Mouse (Mus musculus): Measurements from ENCODE around the gene Cpm. TPM values are rescaled to one million over a fixed set of nuclear protein-coding genes. Genes with fewer than 3 reads are reported as not detected.
"Not testable (repeated sequence)": the region's sequence is repeated elsewhere in the genome, so short reads cannot be mapped to it uniquely, and the experiment has no call there.

The Cpm gene
- total and polyA plus RNA-seq, 3 experiments = 2.8 to 4.0 (median 3.5) TPM

DNA sequence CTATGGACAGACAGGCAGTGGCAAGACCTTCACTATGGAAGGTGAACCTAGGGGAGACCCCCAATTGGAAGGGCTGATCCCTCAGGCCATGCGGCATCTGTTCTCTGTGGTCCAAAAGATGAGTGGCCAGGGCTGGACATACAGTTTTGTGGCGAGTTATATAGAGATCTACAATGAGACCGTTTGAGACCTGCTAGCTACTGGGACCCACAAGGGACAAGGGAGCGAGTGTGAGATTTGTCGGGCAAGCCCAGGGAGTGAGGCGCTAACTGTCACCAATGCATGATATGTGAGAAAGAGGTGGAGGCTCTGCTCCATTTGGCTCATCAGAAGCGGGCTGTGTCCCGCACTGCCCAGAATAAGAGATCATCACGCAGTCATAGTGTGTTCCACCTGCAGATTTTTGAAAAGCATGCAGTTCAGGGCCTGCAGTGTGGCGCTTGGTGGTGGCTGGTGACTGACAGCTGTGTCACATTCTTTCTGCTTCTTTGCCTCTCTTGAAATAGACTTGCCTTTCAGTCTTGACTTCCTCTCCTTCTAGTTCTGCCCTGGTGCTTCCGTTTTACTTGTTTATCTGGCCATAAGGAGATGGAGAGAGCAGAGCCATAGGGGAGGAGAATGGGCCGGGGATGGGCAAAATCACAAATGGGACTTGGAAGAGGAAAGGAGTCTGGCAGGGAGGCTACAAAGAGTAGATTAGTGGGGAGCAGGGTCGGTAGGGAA lies 33.7 kb upstream of the Cpm start:
- Histone ChIP-seq H3K27ac (no peak overlapping the region), H3K4me1 (ENCODE audit: control insufficient read depth, insufficient read depth, low read length) (no peaks in the 10 kb centered on the region), H3K9ac (ENCODE audit: low read depth, low read length) (no peak overlapping the region), H3K36me3 (ENCODE audit: control insufficient read depth, insufficient read depth, low read length) (no peaks in the 10 kb centered on the region), H3K27me3 (ENCODE audit: control insufficient read depth, insufficient read depth, low read length) (no peaks in the 10 kb centered on the region), H3K4me3 (no peak overlapping the region), H3K79me2 (replicated peaks; ENCODE audit: control insufficient read depth, insufficient read depth, low read length) (no peaks in the 10 kb centered on the region)
- peak in 1 of 2 experiments; percentile 13 for DNase-seq
- intact Hi-C loops (cut with DNase I) = no loop called here
- TF ChIP-seq POLR2A (IDR thresholded peaks at IDR 0.05; ENCODE audit: insufficient read depth, low read depth, low read length) = no peak
- TF ChIP-seq CTCF (IDR thresholded peaks at IDR 0.05) = no peak
- TF ChIP-seq EP300 (IDR thresholded peaks at IDR 0.05; ENCODE audit: insufficient read depth, low read depth, low read length) = no peak
- WGBS = 62% methylated on average over 13 of the region's 13 CpGs

DNA sequence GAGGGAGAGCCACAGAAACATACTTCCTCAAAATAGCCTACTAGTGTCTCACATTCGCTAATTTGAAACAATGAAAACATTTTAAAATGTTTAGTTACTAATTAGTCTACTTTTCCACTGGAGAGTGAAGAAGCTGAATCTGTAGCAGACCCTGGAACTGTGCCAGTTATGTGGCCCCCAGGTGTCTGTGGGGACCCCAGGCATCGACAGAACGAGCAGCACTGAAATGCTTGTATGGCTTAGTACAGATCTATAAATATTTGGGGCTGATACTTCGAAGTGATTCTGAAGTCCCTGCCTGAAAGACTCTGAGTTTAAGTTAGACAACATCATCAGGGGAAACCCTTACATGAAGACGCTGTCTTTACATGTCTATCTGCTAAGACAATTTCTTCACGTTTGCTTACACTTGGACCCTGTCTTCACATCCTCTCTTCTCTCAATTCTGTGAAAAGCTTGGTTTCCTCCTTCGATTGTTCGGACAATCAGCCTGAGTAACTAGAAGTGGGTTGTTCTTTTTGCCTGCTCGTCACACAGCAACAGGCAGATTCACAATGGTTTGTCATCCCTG lies 33.0 kb upstream of the Cpm start:
- Histone ChIP-seq H3K27ac (no peak overlapping the region), H3K4me3 (no peak overlapping the region), H3K9ac (ENCODE audit: low read depth, low read length) (no peak overlapping the region), H3K36me3 (ENCODE audit: control insufficient read depth, insufficient read depth, low read length) (no peaks in the 10 kb centered on the region), H3K79me2 (replicated peaks; ENCODE audit: control insufficient read depth, insufficient read depth, low read length) (no peaks in the 10 kb centered on the region), H3K27me3 (ENCODE audit: control insufficient read depth, insufficient read depth, low read length) (no peaks in the 10 kb centered on the region), H3K4me1 (ENCODE audit: control insufficient read depth, insufficient read depth, low read length) (no peaks in the 10 kb centered on the region)
- intact Hi-C loops (cut with DNase I) = no loop called here
- TF ChIP-seq POLR2A (IDR thresholded peaks at IDR 0.05; ENCODE audit: insufficient read depth, low read depth, low read length) = no peak
- TF ChIP-seq CTCF (IDR thresholded peaks at IDR 0.05) = no peak
- no peak for TF ChIP-seq EP300 (IDR thresholded peaks at IDR 0.05; ENCODE audit: insufficient read depth, low read depth, low read length)
- no peak for DNase-seq
- 63% methylated on average over 9 of the region's 9 CpGs for WGBS

DNA sequence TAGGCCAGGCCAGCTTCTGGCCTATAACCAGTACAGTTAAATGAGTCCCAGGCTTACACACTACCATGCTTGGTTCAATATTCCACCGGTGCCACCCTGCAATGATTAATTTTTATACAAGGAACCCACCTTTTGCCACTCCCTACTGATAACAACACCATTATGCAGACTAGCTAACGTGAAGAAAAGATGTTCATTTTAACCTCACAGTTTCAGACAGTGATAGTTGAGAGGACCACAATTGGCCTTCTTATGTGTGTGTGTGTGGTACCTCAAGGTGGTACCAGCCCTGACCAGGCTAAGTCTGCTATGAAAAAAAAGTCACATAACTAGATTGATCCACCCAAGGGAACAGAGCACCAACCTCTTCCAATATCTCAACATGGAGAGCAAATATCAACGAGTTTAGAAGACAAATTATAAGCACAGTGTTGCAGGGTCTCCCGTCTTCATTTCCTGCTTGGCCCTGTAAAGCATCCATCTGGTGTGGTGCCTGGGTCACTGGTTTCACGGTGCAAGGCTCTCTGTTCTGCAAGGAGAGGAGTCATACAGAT lies 32.5 kb upstream of the Cpm start:
- no peaks in the 10 kb centered on the region for H3K4me1 ChIP-seq (ENCODE audit: control insufficient read depth, insufficient read depth, low read length)
- no peak overlapping the region for H3K27ac ChIP-seq
- WGBS = 72% methylated on average over 5 of the region's 5 CpGs
- H3K27me3 ChIP-seq (ENCODE audit: control insufficient read depth, insufficient read depth, low read length) = no peaks in the 10 kb centered on the region
- no peak for DNase-seq
- no peak overlapping the region for H3K9ac ChIP-seq (ENCODE audit: low read depth, low read length)
- TF ChIP-seq CTCF (IDR thresholded peaks at IDR 0.05) (no peak), EP300 (IDR thresholded peaks at IDR 0.05; ENCODE audit: insufficient read depth, low read depth, low read length) (no peak), POLR2A (IDR thresholded peaks at IDR 0.05; ENCODE audit: insufficient read depth, low read depth, low read length) (no peak)
- intact Hi-C loops (cut with DNase I) = no loop called here
- H3K36me3 ChIP-seq (ENCODE audit: control insufficient read depth, insufficient read depth, low read length) = no peaks in the 10 kb centered on the region
- H3K4me3 ChIP-seq = no peak overlapping the region
- no peaks in the 10 kb centered on the region for H3K79me2 ChIP-seq (replicated peaks; ENCODE audit: control insufficient read depth, insufficient read depth, low read length)

DNA sequence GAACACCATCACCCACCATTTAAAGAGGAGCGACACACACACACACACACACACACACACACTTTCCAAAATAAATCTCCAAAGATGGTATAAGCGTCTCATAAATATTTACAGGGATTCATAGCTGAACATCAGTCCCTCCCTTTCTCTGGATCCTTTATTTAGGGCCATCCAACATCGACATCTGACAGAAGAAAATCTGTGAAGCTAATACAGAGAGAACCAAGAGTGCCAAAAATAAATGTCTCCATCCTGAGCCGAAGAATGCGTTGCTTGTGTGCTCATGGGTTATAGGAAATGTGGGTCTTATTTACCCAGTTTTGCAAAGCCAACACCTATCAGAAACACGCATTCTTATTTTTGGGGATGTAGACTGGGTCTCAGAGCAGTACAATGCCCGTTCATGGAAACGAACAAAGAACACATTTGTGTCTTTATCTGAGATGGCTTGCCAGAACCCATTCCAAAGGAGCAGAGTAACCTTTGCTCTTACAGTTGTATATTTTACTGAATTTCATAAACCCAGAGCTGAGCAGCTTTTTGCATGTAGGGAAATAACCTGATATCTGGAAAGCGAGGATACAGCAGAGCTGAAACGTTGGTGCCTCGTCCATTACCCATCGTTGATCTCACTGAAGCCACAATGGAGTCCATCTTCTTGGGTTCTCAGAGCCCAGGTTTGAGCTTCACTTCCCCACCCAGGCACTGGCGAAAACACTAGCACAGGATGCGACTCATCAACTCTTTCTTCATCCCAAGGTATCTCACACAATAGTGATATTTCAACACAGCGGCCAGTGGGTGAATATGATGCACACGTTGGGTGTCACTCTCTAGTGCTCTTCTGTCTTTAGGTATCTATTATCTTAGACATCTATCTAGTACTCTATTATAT lies 31.7 kb upstream of the Cpm start:
- H3K9ac ChIP-seq (ENCODE audit: low read depth, low read length); H3K27ac ChIP-seq; H3K4me1 ChIP-seq (ENCODE audit: control insufficient read depth, insufficient read depth, low read length); DNase-seq; H3K79me2 ChIP-seq (replicated peaks; ENCODE audit: control insufficient read depth, insufficient read depth, low read length); H3K4me3 ChIP-seq; H3K36me3 ChIP-seq (ENCODE audit: control insufficient read depth, insufficient read depth, low read length); intact Hi-C loops (cut with DNase I); H3K27me3 ChIP-seq (ENCODE audit: control insufficient read depth, insufficient read depth, low read length): not testable (repeated sequence)
- WGBS = 86% methylated on average over 16 of the region's 16 CpGs

DNA sequence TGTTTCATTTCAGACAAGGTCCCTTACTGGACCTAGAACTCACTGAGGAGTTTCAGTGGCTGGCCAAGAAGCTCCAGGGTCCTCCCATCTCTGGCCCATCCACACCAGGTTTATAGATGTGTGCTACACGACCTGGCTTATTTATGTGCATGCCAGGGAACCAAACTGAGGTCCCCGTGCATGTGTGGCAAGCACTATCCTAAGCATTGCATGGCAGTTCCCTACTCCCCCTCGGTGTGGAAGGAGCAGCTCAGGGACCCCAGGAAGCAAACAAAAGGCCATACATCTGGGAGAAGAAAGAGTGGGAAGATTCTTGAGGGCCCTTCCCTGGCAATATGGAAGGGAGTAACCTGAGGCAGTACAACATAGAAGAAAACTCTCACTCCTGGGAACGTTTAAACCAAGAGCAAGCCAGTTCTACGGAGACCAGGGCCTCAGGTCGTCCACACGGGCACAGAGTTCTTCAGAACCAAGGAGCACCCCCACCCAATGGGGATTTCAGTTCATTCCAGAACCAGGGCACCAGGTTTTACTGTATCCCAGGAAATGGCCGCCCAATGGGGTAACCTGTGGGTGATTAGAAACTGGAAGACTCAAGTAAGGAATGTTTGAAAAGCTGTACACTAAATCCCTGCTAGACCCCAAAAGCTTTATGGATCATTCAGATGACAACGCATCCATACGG lies 30.9 kb upstream of the Cpm start:
- Histone ChIP-seq H3K36me3 (ENCODE audit: control insufficient read depth, insufficient read depth, low read length) (no peaks in the 10 kb centered on the region), H3K4me1 (ENCODE audit: control insufficient read depth, insufficient read depth, low read length) (no peaks in the 10 kb centered on the region), H3K9ac (ENCODE audit: low read depth, low read length) (no peak overlapping the region), H3K4me3 (no peak overlapping the region), H3K79me2 (replicated peaks; ENCODE audit: control insufficient read depth, insufficient read depth, low read length) (no peaks in the 10 kb centered on the region), H3K27ac (no peak overlapping the region), H3K27me3 (ENCODE audit: control insufficient read depth, insufficient read depth, low read length) (no peaks in the 10 kb centered on the region)
- no peak for TF ChIP-seq POLR2A (IDR thresholded peaks at IDR 0.05; ENCODE audit: insufficient read depth, low read depth, low read length)
- no peak for TF ChIP-seq CTCF (IDR thresholded peaks at IDR 0.05)
- no peak for TF ChIP-seq EP300 (IDR thresholded peaks at IDR 0.05; ENCODE audit: insufficient read depth, low read depth, low read length)
- 80% methylated on average over 10 of the region's 10 CpGs for WGBS
- intact Hi-C loops (cut with DNase I) = no loop called here
- DNase-seq = no peak

DNA sequence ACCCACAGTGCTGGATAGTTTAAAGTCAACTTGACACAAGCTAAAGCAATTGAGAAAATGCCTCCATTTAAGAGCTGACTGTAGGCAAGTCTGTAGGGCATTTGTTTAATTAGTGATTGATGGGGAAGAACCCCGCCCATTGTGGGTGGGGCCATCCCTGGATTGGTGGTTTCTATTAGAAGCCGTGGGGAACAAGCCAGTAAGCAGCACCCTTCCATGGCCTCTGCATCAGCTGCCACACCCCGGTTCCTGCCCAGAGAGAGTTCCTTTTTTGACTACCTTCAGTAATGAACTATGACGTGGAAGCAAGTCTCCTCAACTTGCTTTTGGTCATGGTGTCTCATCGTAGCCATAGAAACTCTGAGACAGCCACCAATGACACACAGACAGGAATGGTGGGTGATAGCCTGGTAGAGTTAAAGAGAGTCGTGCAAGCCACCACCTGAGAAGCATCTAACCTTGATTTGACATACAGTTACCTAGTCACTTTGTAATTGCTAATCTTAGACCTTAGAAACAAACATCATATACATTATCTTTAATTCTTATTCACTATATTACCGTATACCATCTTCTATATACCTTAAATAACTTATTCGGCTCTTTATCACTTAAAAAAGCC lies 30.2 kb upstream of the Cpm start:
- intact Hi-C loops (cut with DNase I); H3K4me3 ChIP-seq; H3K79me2 ChIP-seq (replicated peaks; ENCODE audit: control insufficient read depth, insufficient read depth, low read length); DNase-seq; H3K9ac ChIP-seq (ENCODE audit: low read depth, low read length); H3K27me3 ChIP-seq (ENCODE audit: control insufficient read depth, insufficient read depth, low read length); H3K4me1 ChIP-seq (ENCODE audit: control insufficient read depth, insufficient read depth, low read length); H3K36me3 ChIP-seq (ENCODE audit: control insufficient read depth, insufficient read depth, low read length); H3K27ac ChIP-seq: not testable (repeated sequence)
- 82% methylated on average over 8 of the region's 8 CpGs for WGBS

All from heart, adult 2 months (tissue).